Mouse (Mus musculus) kidney, embryonic 16.5 days (tissue): ENCODE measurements around the gene Traf4. TPM values are rescaled to one million over a fixed set of nuclear protein-coding genes. Genes with fewer than 3 reads are reported as not detected.
A peak's percentile ranks its signal among the peaks of the same experiment; 100 is the strongest.
"Not testable (repeated sequence)": the region's sequence is repeated elsewhere in the genome, so short reads cannot be mapped to it uniquely, and the experiment has no call there.

Source experiments
- ATAC-seq: fragments of 200-750 bp; cut with Nextera tagmentation; 2 replicates; pipeline ENCODE4 v1.8.0; 2017; ENCODE audit warnings: moderate TSS enrichment; ENCODE audit not compliant: low FRiP score, low TSS enrichment
- H3K27ac ChIP-seq: fragments of 300-500 bp; sonication (generic); 2 replicates; pipeline ENCODE4 v1.5.1; 2014; ENCODE audit warnings: low read length
- H3K27me3 ChIP-seq: fragments of 300-500 bp; sonication (generic); 2 replicates; pipeline ENCODE4 v1.6.1; 2014; ENCODE audit warnings: low read length, control low read depth, mixed read lengths; ENCODE audit not compliant: insufficient read depth
- H3K36me3 ChIP-seq: fragments of 300-500 bp; sonication (generic); 2 replicates; pipeline ENCODE4 v1.6.1; 2014; ENCODE audit warnings: low read length, control low read depth, mixed read lengths; ENCODE audit not compliant: insufficient read depth
- H3K4me1 ChIP-seq: fragments of 300-500 bp; sonication (generic); 2 replicates; pipeline ENCODE4 v1.6.1; 2014; ENCODE audit warnings: low read length, control low read depth, mixed read lengths; ENCODE audit not compliant: insufficient read depth
- H3K4me2 ChIP-seq: fragments of 300-500 bp; sonication (generic); replicated peaks from 2 replicates; pipeline ENCODE4 v1.6.1; 2014; ENCODE audit warnings: low read depth, low read length
- H3K4me3 ChIP-seq: fragments of 300-500 bp; sonication (generic); 2 replicates; pipeline ENCODE4 v1.5.1; 2014; ENCODE audit warnings: mild to moderate bottlenecking, low read length
- H3K9ac ChIP-seq: fragments of 300-500 bp; sonication (generic); replicated peaks from 2 replicates; pipeline ENCODE4 v1.6.1; 2014; ENCODE audit warnings: low read length
- H3K9me3 ChIP-seq: fragments of 300-500 bp; sonication (generic); 2 replicates; pipeline ENCODE4 v1.6.1; 2016; ENCODE audit warnings: low read length, control low read depth
- WGBS: fragments of 180-500 bp; shearing (Covaris S2); extraction: QIAGEN DNeasy Blood & Tissue Kit; methylation state at CpG from one replicate; pipeline ENCODE4 v1.1.7; 2014; 5-methylcytosine and 5-hydroxymethylcytosine counted together
- polyA plus RNA-seq: library from polyadenylated mRNA; unstranded; fragments of >200 nt; fragmentation: Nextera tagmentation; extraction: Ambion mirVana; gene quantifications from 2 replicates; pipeline ENCODE4 v1.2.1, GENCODE M21; 2015

The Traf4 gene
- polyA plus RNA-seq, 1 experiment from 2014 or later: 110 TPM

GRCm38 (mm10) chr11:78195101-78195863 lies 29.9 kb upstream of the Traf4 start:
- 69% methylated on average over 22 of the region's 23 CpGs for WGBS
- Histone ChIP-seq H3K4me2 (peak overlapping the region; percentile 75), H3K27me3 (no peaks in the 10 kb centered on the region), H3K27ac (peak overlapping the region; percentile 38; the same call in 1 of the 2 replicates), H3K36me3 (peaks cover 21% of the 10 kb centered on the region), H3K4me1 (peaks cover 16% of the 10 kb centered on the region), H3K4me3 (peak overlapping the region; percentile 61), H3K9me3 (no peaks in the 10 kb centered on the region), H3K9ac (peak overlapping the region; percentile 64)
- ATAC-seq: no peak

GRCm38 (mm10) chr11:78194411-78195100 lies 29.2 kb upstream of the Traf4 start:
- no peaks in the 10 kb centered on the region for H3K9me3 ChIP-seq
- peak; percentile 75 for ATAC-seq
- H3K27me3 ChIP-seq: no peaks in the 10 kb centered on the region
- 2% methylated on average over 30 of the region's 30 CpGs for WGBS
- peak overlapping the region; percentile 61 for H3K4me3 ChIP-seq
- peak overlapping the region; percentile 75 for H3K4me2 ChIP-seq
- H3K36me3 ChIP-seq: peaks cover 21% of the 10 kb centered on the region
- H3K4me1 ChIP-seq: peaks cover 23% of the 10 kb centered on the region
- peak overlapping the region; percentile 64 for H3K9ac ChIP-seq
- peak overlapping the region; percentile 58 for H3K27ac ChIP-seq

GRCm38 (mm10) chr11:78193113-78193512 lies 27.7 kb upstream of the Traf4 start, which contains the start of gene Proca1:
TSS of gene Proca1 (plus strand) at chr11:78193392.
- H3K4me1 ChIP-seq: peaks cover 23% of the 10 kb centered on the region
- no peak for ATAC-seq
- no peaks in the 10 kb centered on the region for H3K9me3 ChIP-seq
- WGBS: 71% methylated on average over 1 of the region's 1 CpGs
- H3K27ac ChIP-seq: peak within 1 kb of the TSS; percentile 58; the same call in 1 of the 2 replicates
- H3K4me3 ChIP-seq: peak within 1 kb of the TSS; percentile 61
- H3K9ac ChIP-seq: peak within 1 kb of the TSS; percentile 64
- H3K4me2 ChIP-seq: peak within 1 kb of the TSS; percentile 75
- peaks cover 21% of the 10 kb centered on the region for H3K36me3 ChIP-seq
- H3K27me3 ChIP-seq: no peaks in the 10 kb centered on the region

GRCm38 (mm10) chr11:78190041-78190440 lies 24.7 kb upstream of the Traf4 start:
- H3K27me3 ChIP-seq: no peaks in the 10 kb centered on the region
- no peaks in the 10 kb centered on the region for H3K9me3 ChIP-seq
- H3K27ac ChIP-seq: peak overlapping the region; percentile 100
- peaks cover 30% of the 10 kb centered on the region for H3K4me1 ChIP-seq
- peak overlapping the region; percentile 96 for H3K9ac ChIP-seq
- peaks cover 21% of the 10 kb centered on the region for H3K36me3 ChIP-seq
- ATAC-seq: no peak
- H3K4me3 ChIP-seq: peak overlapping the region; percentile 81
- peak overlapping the region; percentile 58 for H3K4me2 ChIP-seq
- 42% methylated on average over 6 of the region's 6 CpGs for WGBS

- peaks cover 21% of the 10 kb centered on the region for H3K36me3 ChIP-seq
- no peaks in the 10 kb centered on the region for H3K9me3 ChIP-seq
- H3K9ac ChIP-seq: peak overlapping the region; percentile 96
- no peaks in the 10 kb centered on the region for H3K27me3 ChIP-seq
- H3K4me2 ChIP-seq: peak overlapping the region; percentile 58
- H3K27ac ChIP-seq: peak overlapping the region; percentile 100
- peak; percentile 92 for ATAC-seq
- WGBS: under 1% methylated on average over 42 of the region's 42 CpGs
- H3K4me3 ChIP-seq: peak overlapping the region; percentile 81
- peaks cover 25% of the 10 kb centered on the region for H3K4me1 ChIP-seq
These were observed 24.0 kb upstream of the Traf4 start for GRCm38 (mm10) chr11:78189234-78190040.

GRCm38 (mm10) chr11:78188331-78189233 lies 23.2 kb upstream of the Traf4 start, which contains the start of gene Rab34:
TSS of gene Rab34 (plus strand) at chr11:78188430.
- Histone ChIP-seq H3K27ac (peak within 1 kb of the TSS; percentile 100), H3K4me2 (peak within 1 kb of the TSS; percentile 58), H3K4me1 (peaks cover 27% of the 10 kb centered on the region), H3K9me3 (no peaks in the 10 kb centered on the region), H3K9ac (peak within 1 kb of the TSS; percentile 96), H3K27me3 (no peaks in the 10 kb centered on the region), H3K36me3 (peaks cover 21% of the 10 kb centered on the region), H3K4me3 (peak within 1 kb of the TSS; percentile 81)
- WGBS: under 1% methylated on average over 78 of the region's 80 CpGs
- peak; percentile 84 for ATAC-seq

GRCm38 (mm10) chr11:78184702-78185101 lies 19.3 kb upstream of the Traf4 start:
- H3K27me3 ChIP-seq, H3K9ac ChIP-seq, H3K4me3 ChIP-seq, ATAC-seq, H3K27ac ChIP-seq, H3K4me2 ChIP-seq, H3K9me3 ChIP-seq: not testable (repeated sequence)
- WGBS: 91% methylated on average over 6 of the region's 6 CpGs
- peaks cover 23% of the 10 kb centered on the region for H3K36me3 ChIP-seq
- peaks cover 44% of the 10 kb centered on the region for H3K4me1 ChIP-seq

GRCm38 (mm10) chr11:78183884-78184514 lies 18.6 kb upstream of the Traf4 start:
- Histone ChIP-seq H3K27ac (peak overlapping the region; percentile 58; the same call in 1 of the 2 replicates), H3K4me1 (peaks cover 50% of the 10 kb centered on the region), H3K9ac (peak overlapping the region; percentile 57; the same call in 1 of the 2 replicates), H3K27me3 (no peaks in the 10 kb centered on the region), H3K4me2 (peak overlapping the region; percentile 48), H3K9me3 (no peaks in the 10 kb centered on the region), H3K4me3 (peak overlapping the region; percentile 90), H3K36me3 (peaks cover 26% of the 10 kb centered on the region)
- 51% methylated on average over 10 of the region's 10 CpGs for WGBS
- no peak for ATAC-seq
